Mouse (Mus musculus) CH12.LX (cell line): ENCODE results near the gene Aox1.
"Not testable (repeated sequence)": the region's sequence is repeated elsewhere in the genome, so short reads cannot be mapped to it uniquely, and the experiment has no call there.

Experiments
- CTCF ChIP-seq, 2 experiments: IDR thresholded peaks in 1 of 2; conservative IDR thresholded peaks in 1 of 2; 2 replicates each; pipeline ENCODE4 v1.5.1; 2011 to 2012; ENCODE audit warnings: low read depth in 2 of 2, low read length in 2 of 2, improper control_type of control experiment in 1 of 2, inconsistent platforms in 1 of 2, mild to moderate bottlenecking in 1 of 2, moderate library complexity in 1 of 2
- E2F4 ChIP-seq: IDR thresholded peaks from 2 replicates; pipeline ENCODE4 v1.6.1; 2011; ENCODE audit warnings: low read depth, low read length, improper control_type of control experiment; ENCODE audit not compliant: insufficient replicate concordance
- MEF2A ChIP-seq: IDR thresholded peaks from 2 replicates; pipeline ENCODE4 v1.6.1; 2014; ENCODE audit warnings: low read depth, mild to moderate bottlenecking, inconsistent platforms, low read length, improper control_type of control experiment, borderline replicate concordance
- MXI1 ChIP-seq: IDR thresholded peaks from 2 replicates; pipeline ENCODE4 v1.6.1; 2011; ENCODE audit warnings: mild to moderate bottlenecking, low read depth, low read length, improper control_type of control experiment
- TBP ChIP-seq: conservative IDR thresholded peaks from 2 replicates; pipeline ENCODE4 v1.6.1; 2011; ENCODE audit warnings: low read depth, low read length, improper control_type of control experiment
- ZC3H11A ChIP-seq: IDR thresholded peaks from 2 replicates; pipeline ENCODE4 v1.6.1; 2012; ENCODE audit warnings: low read depth, mild to moderate bottlenecking, inconsistent platforms, low read length, improper control_type of control experiment

- not testable (repeated sequence) for TF ChIP-seq E2F4; MEF2A; CTCF (conservative IDR thresholded peaks at IDR 0.05 in 1 of 2, IDR thresholded peaks at IDR 0.05 in 1 of 2; ENCODE audit: low read depth in 2 of 2, low read length in 2 of 2); MXI1; ZC3H11A; TBP
Observed at GRCm38 (mm10) chr1:58037306-58037705, 7.6 kb downstream of the Aox1 start.
